Mouse (Mus musculus) erythroblast, adult 5-6 weeks (primary cell): ENCODE data around the gene Dicer1. TPM values are rescaled to one million over a fixed set of nuclear protein-coding genes. Genes with fewer than 3 reads are reported as not detected.
"Not testable (repeated sequence)": the region's sequence is repeated elsewhere in the genome, so short reads cannot be mapped to it uniquely, and the experiment has no call there.

ENCODE experiments used
- ATAC-seq: replicated peaks from 2 replicates; pipeline ENCODE4 v1.8.0; 2016; ENCODE audit warnings: moderate number of reproducible peaks, mild to moderate bottlenecking, moderate TSS enrichment, inconsistent platforms; ENCODE audit not compliant: poor library complexity, low FRiP score, severe bottlenecking
- total RNA-seq, 2 experiments: library from RNA; stranded (forward) in 1 of 2; stranded (reverse) in 1 of 2; fragments of 150-400 nt in 1 of 2; fragments of 200-764, 138-1000 nt in 1 of 2; gene quantifications; 2 replicates each; pipeline versions ENCODE4 v1.2.3 to v1.2.4; 2015 to 2017; ENCODE audit warnings: low replicate concordance in 2 of 2

Gene Dicer1
- total RNA-seq, 2 experiments from 2014 or later: 4.4 to 12.9 TPM

DNA sequence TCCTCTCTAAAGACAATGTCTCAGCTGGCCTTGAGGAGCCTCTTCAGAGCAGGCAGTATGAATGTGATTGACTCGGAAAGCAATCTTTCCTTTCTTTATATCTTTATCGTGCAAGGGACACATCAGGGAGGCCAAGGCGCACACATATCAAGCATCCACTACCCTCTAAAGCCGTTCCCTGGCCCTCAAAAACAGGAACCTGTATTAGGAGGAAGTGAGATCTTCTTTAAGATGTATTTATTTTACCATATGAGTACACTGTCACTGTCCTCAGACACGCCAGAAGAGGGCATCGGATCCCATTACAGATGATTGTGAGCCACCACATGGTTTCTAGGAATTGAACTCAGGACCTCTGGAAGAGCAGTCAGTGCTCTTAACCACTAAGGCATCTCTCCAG is 9.5 kb downstream of the Dicer1 start:
- no peak for ATAC-seq

DNA sequence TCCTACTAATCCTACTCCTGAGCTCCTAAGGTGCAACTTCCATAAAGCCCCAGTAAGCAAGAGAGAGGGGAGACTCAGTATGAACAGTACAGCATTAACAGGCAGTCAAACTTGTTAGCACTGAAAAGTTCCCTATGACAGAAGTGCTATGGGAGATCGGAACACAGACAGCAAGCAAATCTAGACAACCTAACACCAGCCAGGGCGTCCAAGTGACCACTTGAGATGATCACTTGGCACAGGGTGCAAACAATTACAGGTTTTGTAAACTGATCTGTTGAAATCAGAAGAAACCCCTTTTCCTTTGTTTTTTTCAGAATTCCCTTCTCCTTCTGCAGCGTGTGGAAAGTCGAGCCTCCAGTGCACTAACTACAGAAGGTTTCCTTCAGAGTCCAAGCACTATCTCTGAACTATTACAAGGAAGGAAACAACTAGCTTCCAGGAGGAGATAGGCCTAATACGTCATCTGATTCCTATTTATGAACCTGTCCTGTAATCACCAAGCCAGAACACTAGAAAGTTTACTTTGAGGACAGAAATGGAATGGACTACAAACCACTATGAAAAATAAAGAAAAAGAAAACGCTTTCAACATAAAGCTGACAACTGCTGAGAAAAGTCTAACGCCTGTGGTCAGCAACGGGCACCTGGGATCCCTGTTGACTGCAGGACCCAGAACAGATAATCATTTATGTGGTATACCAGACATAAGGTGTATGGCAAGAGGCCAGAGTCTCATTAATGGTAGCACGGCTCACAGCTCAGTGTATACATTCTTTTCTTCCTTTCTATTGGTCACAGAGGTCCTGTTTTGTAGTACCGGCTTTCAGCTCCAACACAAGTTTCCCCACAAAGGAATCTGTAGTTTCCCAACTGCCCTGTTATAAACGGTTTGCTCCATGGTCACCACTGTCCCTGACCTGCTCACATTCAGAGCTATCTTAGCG is 10.6 kb downstream of the Dicer1 start:
- ATAC-seq: no peak

DNA sequence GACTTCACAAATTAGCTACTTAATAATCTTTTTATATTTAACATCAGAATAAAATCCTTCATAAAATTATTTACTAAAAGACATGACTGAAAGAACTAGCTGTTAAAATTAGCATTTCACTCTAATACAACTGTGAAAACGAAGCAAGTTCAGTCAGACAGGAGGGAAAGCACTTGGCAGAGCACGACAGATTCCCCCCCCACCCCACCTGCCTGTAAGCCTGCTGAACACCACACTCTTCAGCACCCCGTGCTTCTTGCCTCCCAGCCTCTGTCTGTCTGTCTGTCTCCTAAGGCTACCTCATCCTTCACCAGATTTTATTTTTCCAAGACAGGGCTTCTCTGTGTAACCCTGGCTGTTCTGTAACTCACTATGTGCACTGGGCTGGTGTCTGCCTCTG is 12.8 kb downstream of the Dicer1 start:
- ATAC-seq: no peak

DNA sequence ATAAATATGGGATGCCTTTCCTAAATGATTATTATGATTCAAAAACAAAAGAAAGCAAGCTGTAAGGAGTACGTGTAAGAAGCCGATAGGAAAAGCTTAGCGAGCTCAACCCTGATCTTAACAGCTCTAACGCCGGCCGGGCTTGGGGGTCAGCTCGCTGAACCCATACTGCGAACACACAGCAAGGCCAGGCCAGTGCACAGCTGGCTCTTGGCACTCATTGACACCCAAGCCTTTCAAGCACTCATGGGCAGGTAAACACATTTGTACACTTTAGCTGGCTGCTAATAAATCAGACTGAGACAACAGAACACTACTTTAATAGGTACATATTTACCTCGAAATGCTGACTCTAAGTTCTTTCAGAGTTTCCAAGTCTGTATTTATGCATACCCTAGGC is 13.3 kb downstream of the Dicer1 start:
- no peak for ATAC-seq

DNA sequence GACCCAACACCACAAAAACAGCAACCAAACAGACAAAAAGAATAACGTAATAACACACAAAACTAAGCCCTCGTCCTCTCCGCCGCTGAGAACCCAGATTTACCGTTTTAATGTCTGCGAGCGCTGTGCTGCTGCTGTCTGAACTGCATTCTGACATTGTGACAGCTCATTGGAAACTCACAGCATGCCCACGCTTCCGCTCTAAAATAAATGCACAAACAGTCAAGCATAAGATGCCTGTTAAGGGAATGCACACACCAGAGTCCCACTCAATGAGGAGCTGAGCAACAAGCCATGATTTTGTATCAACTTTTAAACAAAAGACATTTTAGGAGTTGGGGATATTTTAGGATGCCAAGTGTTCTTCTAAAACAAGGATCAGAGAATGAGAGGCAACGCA is 14.1 kb downstream of the Dicer1 start:
- ATAC-seq: no peak

DNA sequence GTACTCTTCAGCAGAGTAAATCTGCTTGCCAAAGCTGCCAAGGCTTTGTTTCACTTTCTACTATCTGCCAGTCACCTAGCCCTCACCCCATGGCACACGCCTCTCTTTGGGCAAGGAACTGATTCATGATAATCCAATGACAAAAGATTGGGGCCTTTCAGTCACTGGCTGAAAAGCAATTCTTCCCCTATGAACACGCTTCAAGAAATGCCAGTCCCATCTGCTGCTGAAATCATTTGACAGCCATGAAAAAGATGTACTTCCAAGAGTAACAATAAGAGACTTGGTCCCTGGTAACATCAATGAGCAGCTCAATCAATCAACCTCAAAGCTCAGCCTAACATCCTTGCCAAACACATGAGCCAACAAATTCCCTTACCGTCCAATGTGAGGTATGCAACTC is 15.8 kb downstream of the Dicer1 start:
- ATAC-seq: no peak

DNA sequence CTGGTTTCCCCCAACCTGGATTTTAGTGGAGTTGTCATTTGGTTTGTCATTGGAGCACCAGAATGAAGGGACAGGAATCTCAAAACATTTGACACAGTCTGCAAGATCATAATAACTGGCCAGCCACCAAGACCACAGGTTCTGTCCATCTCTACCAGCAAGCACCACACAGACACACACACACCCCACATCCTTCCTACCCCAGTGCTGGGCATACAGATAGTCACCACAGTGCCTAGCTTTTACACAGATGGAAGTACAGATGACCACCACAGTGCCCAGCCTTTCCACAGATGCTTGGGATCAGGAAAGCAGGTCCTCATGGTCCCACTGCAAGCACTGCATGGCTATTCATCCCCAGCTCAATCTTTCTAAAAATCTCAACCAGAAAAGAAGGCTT is 18.6 kb downstream of the Dicer1 start:
- no peak for ATAC-seq

DNA sequence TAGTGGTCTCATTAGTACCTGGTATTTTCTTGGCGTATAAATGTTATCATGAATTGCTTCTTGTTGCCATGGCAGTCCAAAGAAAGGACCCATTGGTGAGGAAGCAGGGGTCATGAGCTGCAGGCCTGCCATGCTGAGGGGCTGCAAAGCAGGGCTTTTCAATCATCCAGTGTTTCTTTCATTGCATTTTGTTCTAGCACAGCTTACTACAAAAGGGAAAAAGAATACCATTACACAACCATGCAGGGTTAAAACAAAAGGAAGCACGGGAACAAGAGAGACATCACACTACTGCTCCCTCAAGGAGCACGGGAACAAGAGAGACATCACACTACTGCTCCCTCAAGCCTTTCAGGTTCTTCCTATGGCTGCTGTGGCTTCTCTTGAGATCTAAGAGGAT is 20.0 kb downstream of the Dicer1 start:
- no peak for ATAC-seq

DNA sequence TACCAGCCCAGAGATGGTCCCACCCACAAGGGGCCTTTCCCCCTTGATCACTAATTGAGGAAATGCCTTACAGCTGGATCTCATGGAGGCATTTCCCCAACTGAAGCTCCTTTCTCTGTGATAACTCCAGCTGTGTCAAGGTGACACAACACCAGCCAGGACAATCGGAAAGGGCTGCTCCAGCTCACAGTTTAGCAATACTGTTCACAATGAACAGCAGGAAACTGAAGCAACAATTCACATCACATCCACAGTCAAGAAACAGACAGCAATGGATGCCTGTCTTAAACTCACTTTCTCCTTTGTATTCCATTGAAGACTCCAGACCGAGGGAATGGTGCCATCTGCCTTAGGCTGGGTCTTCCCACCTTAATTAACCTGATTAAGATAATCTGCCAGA is 25.3 kb downstream of the Dicer1 start:
- not testable (repeated sequence) for ATAC-seq

DNA sequence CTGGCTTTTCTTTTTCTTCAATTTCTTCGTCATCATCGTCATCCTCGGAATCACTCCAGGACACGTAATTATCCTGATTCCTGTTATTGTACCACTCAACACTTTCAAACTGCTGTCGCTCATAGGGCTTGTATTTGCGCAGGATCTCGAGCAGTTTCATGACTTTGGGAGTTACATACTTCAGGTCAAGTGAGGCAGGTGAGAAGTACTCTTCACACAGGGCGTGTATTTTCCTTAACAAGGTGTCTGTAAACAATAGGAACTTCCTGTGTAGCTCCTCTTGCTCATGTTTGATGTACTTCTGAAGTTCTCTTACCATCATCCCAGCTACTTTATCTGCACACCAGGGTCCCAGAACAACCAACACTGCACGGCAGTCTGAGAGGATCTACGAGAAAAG is 29.7 kb downstream of the Dicer1 start:
- ATAC-seq: no peak

DNA sequence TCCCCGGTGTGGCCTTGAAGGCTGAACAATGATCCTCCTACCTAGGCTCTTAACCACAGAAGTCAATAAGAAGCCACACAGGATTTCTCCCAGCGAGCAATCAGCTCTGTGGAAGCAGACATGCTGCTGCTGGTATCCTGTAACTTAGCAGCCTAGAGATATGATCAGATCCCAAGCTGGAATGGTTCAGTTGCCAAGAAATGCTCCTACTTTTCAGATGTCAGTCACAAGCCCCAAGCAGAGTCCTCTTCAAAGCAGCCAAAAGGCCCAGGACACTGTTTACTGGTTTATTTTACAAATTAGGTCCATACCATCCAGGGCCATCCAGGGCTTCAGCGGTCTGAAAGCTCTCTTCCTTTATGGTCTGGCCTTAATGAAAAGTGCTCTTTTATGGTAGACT is 30.7 kb downstream of the Dicer1 start:
- ATAC-seq: no peak

DNA sequence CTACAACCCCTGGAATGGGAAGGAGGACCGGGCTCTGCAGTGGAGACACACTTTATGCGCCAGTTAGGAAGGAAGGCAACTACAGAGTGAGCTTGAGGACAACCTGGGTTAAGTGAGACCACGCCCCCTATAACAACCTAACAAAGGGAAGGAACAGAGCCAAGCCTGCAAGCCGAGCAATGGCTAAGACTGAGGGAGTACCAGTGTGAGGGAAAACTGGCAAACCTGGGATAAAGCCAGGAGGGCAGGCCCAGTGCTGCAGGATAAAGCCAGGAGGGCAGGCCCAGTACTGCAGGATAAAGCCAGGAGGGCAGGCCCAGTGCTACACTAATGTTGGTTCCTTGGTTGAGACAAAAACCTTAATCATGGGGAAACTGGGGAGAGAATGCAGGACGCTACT is 32.8 kb downstream of the Dicer1 start:
- ATAC-seq: no peak

DNA sequence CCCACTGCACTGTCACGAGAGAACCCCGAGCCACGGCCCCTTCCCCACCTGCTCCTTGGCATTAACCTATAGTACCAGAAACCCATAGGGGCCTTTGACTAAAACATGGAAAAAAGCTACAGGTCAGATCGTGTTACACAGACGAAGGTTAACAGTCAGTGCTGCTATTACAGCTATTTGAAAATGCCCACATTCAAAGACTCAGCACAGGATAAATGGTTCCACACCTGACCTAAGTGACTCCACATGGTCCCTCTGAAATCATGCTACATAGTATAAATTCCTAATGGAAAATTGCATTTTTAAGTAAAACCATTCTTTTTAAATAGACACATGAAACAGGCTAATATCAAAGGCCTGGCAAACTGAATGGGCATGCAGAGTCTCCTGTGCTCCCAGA is 35.3 kb downstream of the Dicer1 start:
- ATAC-seq: no peak

DNA sequence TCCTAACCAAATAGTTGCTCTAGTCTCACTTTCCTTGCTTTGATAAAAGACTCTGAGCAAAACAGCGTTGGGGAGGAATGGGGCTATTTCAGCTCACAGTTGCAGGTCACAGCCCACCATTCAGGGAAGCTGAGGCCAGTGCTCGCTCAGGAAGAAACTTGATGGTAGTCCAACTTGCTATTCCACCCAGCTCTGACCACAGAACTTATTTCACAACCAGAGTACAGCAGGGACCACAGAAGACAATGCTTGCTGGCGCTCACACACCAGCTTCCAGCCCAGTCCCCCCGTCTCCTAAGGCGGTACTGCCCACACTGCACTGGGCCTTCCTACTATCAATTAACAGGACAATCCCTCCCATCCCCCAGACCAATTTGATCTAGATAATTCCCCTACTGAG is 36.3 kb downstream of the Dicer1 start:
- no peak for ATAC-seq

DNA sequence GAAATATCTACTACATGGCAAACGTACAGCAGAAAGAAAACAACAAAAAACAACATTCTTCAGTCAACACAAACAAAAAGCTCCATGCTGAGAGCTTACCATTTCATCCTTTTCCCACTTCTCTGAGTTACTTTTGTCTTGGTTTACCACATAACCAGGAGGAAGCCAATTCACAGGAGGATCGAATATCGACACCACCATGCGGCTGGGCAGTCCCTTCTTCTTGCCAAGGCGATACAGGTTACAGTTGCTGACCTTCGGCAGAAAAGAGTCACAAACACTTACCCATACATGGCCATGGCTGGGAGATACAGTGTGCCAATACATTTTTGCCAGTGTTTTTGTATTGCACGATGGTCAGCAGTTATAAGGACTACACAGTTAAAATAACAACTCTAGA is 51.5 kb downstream of the Dicer1 start:
- no peak for ATAC-seq

DNA sequence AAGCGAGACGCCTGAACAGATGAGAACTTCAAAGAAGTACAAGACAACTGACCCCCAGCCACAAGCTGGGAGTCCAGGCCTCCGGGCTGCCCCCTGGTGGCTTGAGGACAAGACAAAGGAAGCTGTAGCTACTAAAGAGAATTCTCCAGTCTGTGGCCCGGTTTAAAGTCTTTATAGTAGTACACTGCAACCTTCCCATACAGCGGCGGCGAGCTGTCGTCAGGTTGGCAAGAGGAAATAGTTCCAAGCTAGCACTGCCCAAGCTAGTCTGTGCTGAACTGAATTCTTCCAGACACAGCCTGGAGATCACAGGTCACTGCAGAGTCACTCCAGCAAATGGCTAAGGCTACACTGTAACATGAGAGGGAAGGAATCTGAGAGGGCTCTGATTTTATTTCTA is 52.0 kb downstream of the Dicer1 start:
- ATAC-seq: no peak

DNA sequence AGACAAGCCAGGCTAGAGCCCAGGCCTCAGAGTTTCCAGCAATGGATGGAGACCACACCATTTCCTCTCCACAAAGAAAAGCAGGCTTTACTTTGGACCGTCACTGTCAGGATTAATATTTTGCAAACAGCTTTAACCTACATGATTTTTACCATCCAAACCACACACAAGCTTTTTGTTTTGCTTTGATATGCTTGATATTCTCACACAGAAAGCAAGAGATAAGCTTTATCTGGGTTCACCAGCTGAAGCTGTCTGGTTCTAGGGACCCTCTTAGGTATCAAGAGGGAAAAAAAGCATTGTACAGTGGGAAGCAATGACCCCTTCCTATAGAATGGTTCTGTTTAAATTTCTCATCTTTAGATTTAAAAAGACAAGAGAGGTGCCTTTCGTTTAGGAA is 56.2 kb downstream of the Dicer1 start:
- ATAC-seq: no peak

DNA sequence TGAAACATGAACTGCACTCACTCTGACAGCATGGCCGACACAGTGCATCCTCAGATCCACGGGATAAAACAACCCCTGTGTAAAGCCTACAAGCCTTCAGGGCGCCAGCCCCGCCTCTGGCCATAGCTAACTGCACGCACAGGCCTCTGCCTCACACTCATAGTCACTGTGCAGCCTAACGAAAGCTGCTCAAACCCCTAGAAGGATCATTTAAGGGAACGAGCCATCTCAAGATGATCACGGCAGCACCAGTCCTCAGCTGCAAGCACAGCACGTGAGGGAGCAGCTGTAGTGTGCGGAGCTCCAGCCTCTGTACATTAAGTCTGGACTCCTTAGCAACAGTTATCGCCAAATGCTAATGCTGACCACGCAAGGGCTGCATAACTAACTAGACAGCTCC is 58.9 kb downstream of the Dicer1 start:
- peak; percentile 43; the same call in 1 of the 2 replicates for ATAC-seq

DNA sequence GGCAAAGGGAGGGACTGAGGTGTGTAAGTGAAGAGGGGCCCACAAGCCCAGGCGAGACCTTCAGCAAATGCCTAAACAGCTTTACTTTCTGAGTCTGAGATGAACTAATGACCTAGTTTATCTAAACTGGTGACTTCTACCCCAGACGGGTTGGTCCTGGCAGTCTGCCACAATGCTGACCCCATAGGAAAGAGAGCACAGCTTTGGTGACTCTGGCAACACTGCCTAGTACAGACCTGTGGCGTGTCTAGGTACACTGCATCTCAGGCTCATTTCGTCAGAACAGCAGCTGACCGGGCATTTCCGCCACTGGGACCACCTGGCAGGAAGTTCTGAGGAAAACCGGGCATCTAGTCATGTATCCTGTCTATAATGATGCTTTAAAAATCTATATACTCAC is 61.3 kb downstream of the Dicer1 start:
- no peak for ATAC-seq

DNA sequence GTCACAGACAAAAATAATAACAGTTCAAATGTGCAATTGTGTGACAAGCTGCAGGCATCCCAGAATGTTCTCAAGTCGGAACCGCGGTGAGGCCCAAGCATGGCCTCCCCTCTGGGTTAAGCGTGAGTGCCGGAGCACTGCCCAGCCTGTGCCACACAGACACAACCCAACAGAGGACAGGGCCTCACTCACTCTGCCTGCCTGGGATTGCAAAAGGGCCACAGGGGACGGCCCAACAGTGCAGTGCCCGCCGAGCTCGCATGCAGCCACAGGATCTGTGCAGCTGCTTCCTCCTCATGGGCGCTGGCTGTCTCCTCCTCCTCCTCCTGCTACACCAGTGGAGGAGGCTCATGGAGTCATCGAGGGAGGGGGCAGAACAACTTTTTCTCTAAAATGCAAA is 62.9 kb downstream of the Dicer1 start:
- ATAC-seq: no peak

DNA sequence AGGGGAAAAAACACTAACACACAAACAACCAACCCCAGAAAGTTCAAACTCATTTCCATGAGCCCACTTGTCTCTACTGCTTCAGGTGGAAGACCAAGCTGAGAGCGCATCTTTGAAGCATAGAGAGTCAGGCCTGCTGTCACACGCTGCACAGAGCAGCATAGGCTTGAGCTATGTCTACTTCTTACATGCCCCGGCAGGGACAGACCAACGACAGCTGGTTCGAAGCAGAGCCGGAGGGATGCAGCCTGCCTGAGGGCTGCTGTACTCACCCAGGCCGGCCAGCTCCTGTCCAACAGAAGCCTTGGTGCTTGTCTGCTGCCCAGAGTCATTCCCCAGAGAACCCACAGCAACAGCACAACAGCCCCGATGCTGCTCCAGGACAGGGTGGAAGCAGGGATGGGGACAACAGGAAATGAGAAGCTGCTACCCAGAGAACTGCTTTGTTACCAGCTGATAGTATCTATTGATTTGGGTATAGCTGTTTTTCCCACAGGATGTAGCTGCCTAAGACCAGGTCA is 67.3 kb downstream of the Dicer1 start:
- ATAC-seq: no peak

DNA sequence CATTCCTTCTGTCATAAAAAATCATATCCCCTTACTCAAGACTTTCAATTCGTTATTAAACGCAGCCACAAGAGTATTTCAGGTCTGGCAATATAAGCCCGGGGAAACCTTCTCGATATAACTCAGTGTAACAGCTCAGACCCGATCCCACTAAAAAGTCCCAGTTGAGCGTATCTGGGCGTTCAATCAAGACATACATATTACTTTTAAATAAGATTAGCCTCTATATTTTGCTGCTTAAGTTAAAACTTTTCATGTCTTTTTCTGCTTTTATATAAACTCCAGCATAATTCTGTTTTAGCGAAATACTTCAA is 72.0 kb downstream of the Dicer1 start:
- no peak for ATAC-seq
